Mouse (Mus musculus) testis, postnatal 10 days (tissue): Measurements from ENCODE around the gene Irf8.
"Not testable (repeated sequence)": the region's sequence is repeated elsewhere in the genome, so short reads cannot be mapped to it uniquely, and the experiment has no call there.

Source experiments
- DNase-seq: peaks from one replicate; pipeline ENCODE4 v3.0.0; 2021; ENCODE audit warnings: low spot score

Gene Irf8

DNA sequence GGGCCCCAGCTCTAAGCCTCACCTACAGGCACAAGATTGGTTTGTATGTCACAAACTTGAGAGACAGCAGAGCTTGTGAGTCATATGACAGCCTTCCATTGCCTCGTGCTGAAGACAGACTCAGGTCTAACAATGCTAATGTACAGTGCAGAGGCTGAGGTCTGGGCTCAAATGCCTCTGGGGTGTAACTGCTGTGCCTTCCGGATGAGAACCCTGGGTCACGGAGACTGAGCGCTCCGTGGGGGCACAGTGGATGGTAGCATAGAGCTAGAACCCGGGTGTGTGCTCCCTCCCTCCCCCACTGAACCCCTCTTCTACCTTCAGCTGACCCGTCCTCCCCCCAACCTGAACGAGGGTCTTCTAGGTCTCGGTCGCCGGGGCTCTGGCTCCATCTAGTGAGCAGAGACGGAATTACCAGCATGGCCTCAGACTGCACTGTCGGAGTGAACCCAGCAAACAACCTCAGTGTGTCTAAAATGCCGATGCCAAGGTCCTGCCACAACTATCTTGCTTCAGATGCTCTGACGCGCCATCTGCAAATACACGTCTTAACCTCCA lies 64.2 kb downstream of the Irf8 start:
- peak; percentile 77 for DNase-seq

DNA sequence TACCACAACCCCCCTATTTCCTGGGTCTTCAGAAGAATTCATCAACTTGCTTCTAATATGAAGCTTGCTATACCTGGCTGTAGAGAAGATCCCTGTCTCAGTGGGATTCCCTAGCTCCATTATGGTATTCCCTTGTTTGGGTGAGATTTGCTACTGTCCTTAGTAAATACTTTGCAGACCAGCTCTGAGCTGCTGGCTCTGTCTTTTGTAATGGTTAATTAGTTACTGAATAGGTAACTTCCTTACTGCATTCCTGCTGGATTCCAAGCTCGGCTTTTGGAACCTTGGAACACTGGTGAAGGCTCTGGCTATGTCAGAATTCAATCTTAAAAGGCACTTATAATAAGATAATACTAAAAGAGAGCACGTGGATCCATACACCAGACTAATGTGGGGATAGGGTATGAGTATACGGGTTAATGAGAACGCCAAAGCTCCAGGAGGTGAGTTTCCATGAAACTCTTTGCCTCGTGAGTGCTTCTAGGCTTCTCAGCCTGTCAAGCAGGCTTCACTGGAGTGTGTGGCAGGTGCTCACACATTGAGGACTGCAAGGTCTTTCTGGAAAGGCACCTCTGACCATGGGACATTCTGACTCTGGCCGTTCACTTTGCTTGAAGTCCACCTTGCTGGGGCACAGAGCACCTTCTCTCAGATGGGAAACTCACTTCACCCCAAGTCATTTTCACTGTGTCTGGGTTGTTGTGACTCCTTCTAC lies 67.7 kb downstream of the Irf8 start:
- DNase-seq: not testable (repeated sequence)

DNA sequence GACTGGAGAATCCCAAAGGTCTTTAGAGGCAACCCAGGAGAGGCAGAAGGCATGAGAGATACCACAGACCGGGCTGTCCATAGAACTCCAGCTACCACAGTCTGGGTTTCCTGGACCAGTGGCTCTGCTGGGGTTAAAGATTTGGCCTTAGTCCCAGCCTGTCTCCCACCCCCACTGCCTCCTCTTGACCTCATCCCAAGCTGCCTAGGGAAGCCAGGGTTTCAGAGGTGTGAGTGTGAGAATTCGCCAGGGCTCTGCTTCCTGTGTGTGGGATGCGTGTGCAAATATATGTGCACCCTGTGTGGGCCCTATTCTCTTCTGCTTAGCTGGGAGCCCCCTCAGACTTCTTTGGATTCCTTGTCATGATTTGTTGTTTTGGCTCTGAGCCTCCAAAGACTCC lies 68.6 kb downstream of the Irf8 start:
- DNase-seq: no peak
